Mouse (Mus musculus) liver, embryonic 14.5 days (tissue): ENCODE measurements around the gene Creb1. TPM values are rescaled to one million over a fixed set of nuclear protein-coding genes. Genes with fewer than 3 reads are reported as not detected.

Experiments used
- ATAC-seq: fragments of 200-750 bp; cut with Nextera tagmentation; 2 replicates; pipeline ENCODE4 v1.8.0; 2017; ENCODE audit warnings: moderate number of reproducible peaks, mild to moderate bottlenecking, moderate library complexity; ENCODE audit not compliant: insufficient read depth
- DNase-seq, 3 experiments: peaks; one replicate each; pipeline ENCODE4 v3.0.0-alpha.2; 2012 to 2013; ENCODE audit warnings: low read depth in 3 of 3, low spot score in 3 of 3
- H3K27ac ChIP-seq: fragments of 300-500 bp; sonication (generic); 2 replicates; pipeline ENCODE4 v1.5.1; 2014; ENCODE audit warnings: moderate library complexity, mild to moderate bottlenecking, control low read depth, inconsistent platforms
- H3K27me3 ChIP-seq: fragments of 300-500 bp; sonication (generic); 2 replicates; pipeline ENCODE4 v1.6.1; 2014; ENCODE audit warnings: mild to moderate bottlenecking, low read length, moderate library complexity; ENCODE audit not compliant: control insufficient read depth, insufficient read depth
- H3K36me3 ChIP-seq: fragments of 300-500 bp; sonication (generic); replicated peaks from 2 replicates; pipeline ENCODE4 v1.6.1; 2014; ENCODE audit warnings: low read depth; ENCODE audit not compliant: control insufficient read depth, insufficient read depth
- H3K4me1 ChIP-seq, 2 experiments: fragments of 200-500 bp in 1 of 2; fragments of 300-500 bp in 1 of 2; sonication (generic) in 1 of 2; replicated peaks; 2 replicates each; pipeline ENCODE4 v1.6.1; 2012 to 2014; ENCODE audit warnings: antibody characterized with exemption in 1 of 2, inconsistent platforms in 1 of 2, low read length in 1 of 2; ENCODE audit not compliant: control insufficient read depth in 2 of 2, insufficient read depth in 2 of 2
- H3K4me2 ChIP-seq: fragments of 300-500 bp; sonication (generic); 2 replicates; pipeline ENCODE4 v1.6.1; 2014; ENCODE audit warnings: low read depth, mild to moderate bottlenecking, control low read depth, moderate library complexity
- H3K4me3 ChIP-seq, 2 experiments: fragments of 200-500 bp in 1 of 2; fragments of 300-500 bp in 1 of 2; sonication (generic) in 1 of 2; 2 replicates each; pipeline ENCODE4 v1.5.1; 2012 to 2014; ENCODE audit warnings: low read depth in 2 of 2, low read length in 2 of 2, mild to moderate bottlenecking in 2 of 2, control low read depth in 1 of 2, inconsistent platforms in 1 of 2, moderate library complexity in 1 of 2; ENCODE audit not compliant: insufficient read depth in 1 of 2
- H3K9ac ChIP-seq: fragments of 300-500 bp; sonication (generic); replicated peaks from 2 replicates; pipeline ENCODE4 v1.6.1; 2014; ENCODE audit warnings: mild to moderate bottlenecking, control low read depth, moderate library complexity
- H3K9me3 ChIP-seq: fragments of 300-500 bp; sonication (generic); 2 replicates; pipeline ENCODE4 v1.6.1; 2016; ENCODE audit warnings: low read length, mixed read lengths; ENCODE audit not compliant: control insufficient read depth
- CTCF ChIP-seq: IDR thresholded peaks from 2 replicates; pipeline ENCODE4 v1.5.1; 2016; ENCODE audit warnings: antibody characterized with exemption, low read depth, control low read depth
- EP300 ChIP-seq: IDR thresholded peaks from 2 replicates; pipeline ENCODE4 v1.6.1; 2016; ENCODE audit warnings: antibody characterized with exemption, low read depth
- WGBS: fragments of 180-500 bp; shearing (Covaris S2); extraction: QIAGEN DNeasy Blood & Tissue Kit; methylation state at CpG from one replicate; pipeline ENCODE4 v1.1.7; 2014; ENCODE audit not compliant: insufficient replicate concordance; 5-methylcytosine and 5-hydroxymethylcytosine counted together
- polyA plus RNA-seq, 2 experiments: library from polyadenylated mRNA; depleted of rRNA in 1 of 2; stranded (reverse) in 1 of 2; unstranded in 1 of 2; fragments of >200 nt; fragmentation: Nextera tagmentation in 1 of 2; extraction: Ambion mirVana in 1 of 2; gene quantifications; 2 replicates each; pipeline versions ENCODE4 v1.2.1 to v1.2.3; 2012 to 2014

Gene Creb1
- polyA plus RNA-seq, 2 experiments = 4.9 to 12.6 TPM

DNA sequence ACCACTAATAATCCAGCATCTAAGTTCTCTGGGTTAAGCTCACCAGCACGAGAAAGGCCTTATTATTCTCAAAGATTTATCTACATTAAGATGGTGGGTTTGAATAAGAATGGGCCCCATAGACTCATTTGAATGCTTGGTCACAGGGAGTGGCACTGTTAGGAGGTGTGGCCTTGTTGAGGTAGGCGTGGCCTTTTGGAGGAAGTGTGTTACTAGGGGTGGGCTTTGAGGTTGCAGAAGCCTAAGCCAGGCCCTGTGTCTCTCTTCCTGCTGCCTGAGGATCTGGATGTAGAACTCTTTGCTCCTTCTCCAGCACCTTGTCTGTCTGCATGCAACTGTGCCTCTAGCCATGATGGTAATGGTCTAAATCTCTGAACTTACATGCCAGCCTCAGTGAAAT, 7.8 kb upstream of the Creb1 start:
- WGBS = 53% methylated on average over 2 of the region's 2 CpGs
- no peak overlapping the region for H3K4me3 ChIP-seq
- no peak for TF ChIP-seq CTCF
- no peak for TF ChIP-seq EP300
- H3K4me2 ChIP-seq = no peak overlapping the region
- no peaks in the 10 kb centered on the region for H3K27me3 ChIP-seq
- no peak for ATAC-seq
- no peak overlapping the region for H3K27ac ChIP-seq
- H3K36me3 ChIP-seq = no peaks in the 10 kb centered on the region
- DNase-seq = no peak
- no peaks in the 10 kb centered on the region for H3K9me3 ChIP-seq
- H3K4me1 ChIP-seq = 0 out of 4 replicates have a peak, but pooled peaks cover 0 to 2% of the 10 kb centered on the region in 2 experiments
- H3K9ac ChIP-seq = no peak overlapping the region

- no peaks in the 10 kb centered on the region for H3K9me3 ChIP-seq
- peaks cover 9 to 14% of the 10 kb centered on the region in 2 experiments for H3K4me1 ChIP-seq
- no peaks in the 10 kb centered on the region for H3K27me3 ChIP-seq
- ATAC-seq = no peak
- H3K4me2 ChIP-seq = no peak overlapping the region
- no peak overlapping the region for H3K9ac ChIP-seq
- TF ChIP-seq CTCF = no peak
- TF ChIP-seq EP300 = no peak
- H3K4me3 ChIP-seq = no peak overlapping the region
- no peak for DNase-seq
- no peak overlapping the region for H3K27ac ChIP-seq
- no peaks in the 10 kb centered on the region for H3K36me3 ChIP-seq
These were observed 4.8 kb upstream of the Creb1 start for GRCm38 (mm10) chr1:64527626-64528025.

DNA sequence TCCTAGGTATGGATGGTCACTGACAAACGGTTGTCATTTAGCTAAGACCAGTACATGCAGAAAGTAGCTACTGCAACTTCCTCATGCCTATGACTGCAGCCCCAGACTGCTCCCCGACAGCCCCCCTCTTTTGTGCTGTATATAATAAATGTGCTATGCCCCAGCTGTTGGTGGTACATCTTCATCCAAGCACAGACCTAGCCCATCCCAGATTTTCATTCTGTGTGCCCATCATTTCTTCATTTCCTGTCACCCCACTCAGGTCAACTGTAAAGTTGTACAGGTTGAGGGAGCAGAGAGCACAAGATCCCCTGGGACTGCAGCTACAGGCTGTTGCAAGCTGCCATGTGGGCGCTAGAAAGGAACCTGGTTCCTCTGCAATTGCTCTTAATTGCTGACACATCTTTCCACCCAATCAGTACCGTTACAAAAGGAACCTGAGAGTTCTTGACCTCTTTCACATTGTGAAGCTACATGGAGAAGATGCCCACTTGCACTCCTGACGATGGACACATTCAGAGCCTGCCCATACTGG, 2.6 kb upstream of the Creb1 start:
- H3K4me1 ChIP-seq = peaks cover 9 to 15% of the 10 kb centered on the region in 2 experiments
- ATAC-seq = no peak
- H3K27ac ChIP-seq = no peak overlapping the region
- DNase-seq = no peak
- H3K27me3 ChIP-seq = no peaks in the 10 kb centered on the region
- H3K9ac ChIP-seq = no peak overlapping the region
- 68% methylated on average over 5 of the region's 5 CpGs for WGBS
- no peaks in the 10 kb centered on the region for H3K36me3 ChIP-seq
- H3K4me3 ChIP-seq = no peak overlapping the region
- TF ChIP-seq EP300 (no peak), CTCF (no peak)
- no peak overlapping the region for H3K4me2 ChIP-seq
- no peaks in the 10 kb centered on the region for H3K9me3 ChIP-seq

GRCm38 (mm10) chr1:64531548-64531947, 897 bp upstream of the Creb1 start:
- Histone ChIP-seq H3K4me3 (peak overlapping the region; percentile 54 to 97), H3K4me2 (peak overlapping the region; percentile 98), H3K9ac (peak overlapping the region; percentile 99), H3K4me1 (peaks cover 9 to 17% of the 10 kb centered on the region in 2 experiments), H3K27me3 (no peaks in the 10 kb centered on the region), H3K36me3 (no peaks in the 10 kb centered on the region), H3K9me3 (no peaks in the 10 kb centered on the region), H3K27ac (peak overlapping the region; percentile 98)
- WGBS = 3% methylated on average over 7 of the region's 7 CpGs
- DNase-seq (no peak), ATAC-seq (no peak)
- TF ChIP-seq EP300 (no peak), CTCF (no peak)

DNA sequence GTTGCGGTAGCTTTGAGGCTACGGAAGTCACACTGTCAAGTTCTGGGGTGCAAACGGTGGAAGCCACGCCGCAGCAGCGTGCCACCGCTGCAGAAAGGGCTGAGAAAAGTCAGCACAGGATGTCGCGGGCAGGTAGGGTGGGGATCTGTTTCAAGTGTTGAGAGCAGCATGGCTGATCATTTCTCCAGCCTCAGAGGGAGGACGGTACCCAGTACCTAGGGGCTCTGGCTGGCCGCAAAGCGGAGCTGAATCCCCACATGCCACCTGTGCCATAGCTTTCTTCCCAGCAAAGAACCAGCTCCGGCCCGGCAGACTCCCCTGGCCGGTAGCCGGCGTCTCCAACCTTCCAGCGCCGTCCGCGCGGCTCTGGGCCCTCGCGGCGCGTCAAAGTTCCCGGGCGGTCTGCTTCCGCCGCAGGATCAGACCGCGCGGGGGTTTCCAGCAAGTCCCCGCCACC, 350 bp upstream of the Creb1 start:
- Histone ChIP-seq H3K36me3 (no peaks in the 10 kb centered on the region), H3K4me1 (peaks cover 9 to 17% of the 10 kb centered on the region in 2 experiments), H3K4me3 (peak overlapping the region; percentile 54 to 97), H3K4me2 (peak overlapping the region; percentile 98), H3K9me3 (no peaks in the 10 kb centered on the region), H3K27ac (peak overlapping the region; percentile 98), H3K9ac (peak overlapping the region; percentile 99), H3K27me3 (no peaks in the 10 kb centered on the region)
- TF ChIP-seq CTCF = no peak; the same call in 1 of the 2 replicates
- WGBS = 0% methylated on average over 34 of the region's 34 CpGs
- ATAC-seq (peak; percentile 62), DNase-seq (no peak)
